Mouse (Mus musculus) cerebellum, adult 2 months (tissue): ENCODE data around the gene Bcl2l14.

ENCODE experiments used
- CTCF ChIP-seq: fragments of 200-500 bp; IDR thresholded peaks from 2 replicates; pipeline ENCODE4 v1.5.1; 2011; ENCODE audit warnings: low read depth, mild to moderate bottlenecking, control low read depth, low read length, moderate library complexity, borderline replicate concordance; ENCODE audit not compliant: insufficient read depth
- POLR2A ChIP-seq: fragments of 200-500 bp; IDR thresholded peaks from 2 replicates; pipeline ENCODE4 v1.6.1; 2011; ENCODE audit warnings: low read length, control low read depth, borderline replicate concordance; ENCODE audit not compliant: insufficient read depth

DNA sequence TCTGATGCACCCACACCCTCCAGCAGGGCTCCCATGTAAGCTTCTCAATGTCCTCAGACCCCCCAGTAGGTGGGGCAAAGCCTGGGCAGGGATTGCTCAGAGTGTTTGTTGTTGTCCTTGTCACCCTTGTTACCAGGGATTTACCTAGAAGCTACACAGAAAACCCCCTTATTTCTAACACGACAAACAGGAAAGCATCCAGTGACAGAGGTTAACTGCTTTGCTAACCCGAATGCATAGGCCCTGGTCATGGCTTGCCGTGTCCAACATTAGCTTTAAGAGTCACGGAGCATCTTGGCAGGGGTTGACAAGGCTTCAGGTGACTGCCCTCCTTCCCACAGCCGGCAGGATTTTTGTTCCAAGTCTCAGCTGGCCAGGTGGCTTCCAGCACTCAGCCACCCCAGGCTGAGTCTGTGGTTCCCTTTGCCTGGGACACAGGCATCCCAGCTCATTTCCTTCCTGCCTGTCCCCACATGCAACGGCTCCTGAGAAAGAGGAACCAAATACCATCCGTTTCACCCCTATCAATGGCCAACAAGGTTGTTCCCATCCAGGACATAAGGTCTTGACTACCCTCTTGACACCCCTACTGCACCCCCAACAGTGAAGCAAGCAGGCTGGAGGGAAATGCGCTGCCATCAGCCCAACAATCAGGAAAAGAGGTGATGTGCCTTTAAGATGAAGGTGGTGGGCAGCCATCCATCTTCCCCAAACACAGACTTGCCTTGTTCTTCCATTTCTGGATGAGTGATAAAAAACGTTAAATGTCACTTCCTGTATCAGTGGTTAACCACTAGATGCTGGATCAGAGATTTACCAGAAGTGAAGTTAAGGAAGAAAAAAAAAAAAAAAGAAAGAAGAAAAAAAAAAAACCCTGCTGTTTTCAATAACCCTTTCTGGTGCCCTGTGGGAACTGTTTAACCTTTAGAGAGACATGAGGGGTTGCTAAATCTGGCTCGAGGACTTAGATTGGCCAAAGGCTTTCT is 29.5 kb upstream of the Bcl2l14 start:
- TF ChIP-seq POLR2A (no peak), CTCF (no peak)
